Mouse (Mus musculus): ENCODE measurements around the gene Tbc1d32. TPM values are rescaled to one million over a fixed set of nuclear protein-coding genes. Genes with fewer than 3 reads are reported as not detected.

The Tbc1d32 gene
- polyA plus RNA-seq, 1 experiment from 2014 or later: 3.0 TPM

GRCm38 (mm10) chr10:56164411-56164810, 64.1 kb downstream of the Tbc1d32 start:
- 78% methylated on average over 3 of the region's 3 CpGs for WGBS
- ATAC-seq (replicated peaks): no peak

GRCm38 (mm10) chr10:56158748-56159147, 69.7 kb downstream of the Tbc1d32 start:
- H3K4me1 ChIP-seq: no peaks in the 10 kb centered on the region
- H3K9ac ChIP-seq: no peak overlapping the region
- H3K36me3 ChIP-seq (replicated peaks): no peaks in the 10 kb centered on the region
- no peaks in the 10 kb centered on the region for H3K27me3 ChIP-seq (replicated peaks)
- ATAC-seq (replicated peaks): no peak
- H3K9me3 ChIP-seq: no peaks in the 10 kb centered on the region
- WGBS: 22% methylated on average over 2 of the region's 2 CpGs
- no peak overlapping the region for H3K4me2 ChIP-seq
- no peak overlapping the region for H3K27ac ChIP-seq
- no peak overlapping the region for H3K4me3 ChIP-seq

More at GRCm38 (mm10) chr10:56164411-56164810, 64.1 kb downstream of the Tbc1d32 start:
- no peak overlapping the region for H3K4me3 ChIP-seq
- H3K9ac ChIP-seq: no peak overlapping the region
- H3K4me1 ChIP-seq: no peaks in the 10 kb centered on the region
- no peaks in the 10 kb centered on the region for H3K9me3 ChIP-seq
- no peaks in the 10 kb centered on the region for H3K36me3 ChIP-seq (replicated peaks)
- no peaks in the 10 kb centered on the region for H3K27me3 ChIP-seq (replicated peaks)
- no peak overlapping the region for H3K27ac ChIP-seq
- H3K4me2 ChIP-seq: no peak overlapping the region

GRCm38 (mm10) chr10:56158207-56158606, 70.3 kb downstream of the Tbc1d32 start:
- Histone ChIP-seq H3K27ac (no peak overlapping the region), H3K9ac (no peak overlapping the region), H3K36me3 (replicated peaks) (no peaks in the 10 kb centered on the region), H3K27me3 (replicated peaks) (no peaks in the 10 kb centered on the region), H3K9me3 (no peaks in the 10 kb centered on the region), H3K4me3 (no peak overlapping the region), H3K4me1 (no peaks in the 10 kb centered on the region), H3K4me2 (no peak overlapping the region)
- 25% methylated on average over 3 of the region's 3 CpGs for WGBS
- ATAC-seq (replicated peaks): peak; percentile 54; the same call in 1 of the 2 replicates

- no peak overlapping the region for H3K4me3 ChIP-seq
- H3K9me3 ChIP-seq: no peaks in the 10 kb centered on the region
- no peaks in the 10 kb centered on the region for H3K4me1 ChIP-seq
- no peak overlapping the region for H3K9ac ChIP-seq
- H3K36me3 ChIP-seq (replicated peaks): no peaks in the 10 kb centered on the region
- no peaks in the 10 kb centered on the region for H3K27me3 ChIP-seq (replicated peaks)
- ATAC-seq (replicated peaks): no peak
- WGBS: 95% methylated on average over 3 of the region's 3 CpGs
- no peak overlapping the region for H3K27ac ChIP-seq
- H3K4me2 ChIP-seq: no peak overlapping the region
These were observed 71.5 kb downstream of the Tbc1d32 start for GRCm38 (mm10) chr10:56156956-56157355.

- Histone ChIP-seq H3K4me2 (no peak overlapping the region), H3K27me3 (replicated peaks) (no peaks in the 10 kb centered on the region), H3K9me3 (no peaks in the 10 kb centered on the region), H3K36me3 (replicated peaks) (no peaks in the 10 kb centered on the region), H3K4me1 (no peaks in the 10 kb centered on the region), H3K4me3 (no peak overlapping the region), H3K27ac (no peak overlapping the region), H3K9ac (no peak overlapping the region)
- ATAC-seq (replicated peaks): no peak
- 94% methylated on average over 3 of the region's 3 CpGs for WGBS
These were observed 79.6 kb downstream of the Tbc1d32 start for GRCm38 (mm10) chr10:56148920-56149319.

GRCm38 (mm10) chr10:56137191-56137590, 91.3 kb downstream of the Tbc1d32 start:
- no peak overlapping the region for H3K4me2 ChIP-seq
- H3K9ac ChIP-seq: no peak overlapping the region
- H3K27ac ChIP-seq: no peak overlapping the region
- WGBS: 98% methylated on average over 5 of the region's 5 CpGs
- no peaks in the 10 kb centered on the region for H3K9me3 ChIP-seq
- no peak overlapping the region for H3K4me3 ChIP-seq
- no peak for ATAC-seq (replicated peaks)
- no peaks in the 10 kb centered on the region for H3K27me3 ChIP-seq (replicated peaks)
- no peaks in the 10 kb centered on the region for H3K36me3 ChIP-seq (replicated peaks)
- H3K4me1 ChIP-seq: no peaks in the 10 kb centered on the region

GRCm38 (mm10) chr10:56129642-56130041, 98.8 kb downstream of the Tbc1d32 start:
- H3K9ac ChIP-seq: no peak overlapping the region
- WGBS: 84% methylated on average over 2 of the region's 2 CpGs
- H3K36me3 ChIP-seq (replicated peaks): no peaks in the 10 kb centered on the region
- H3K4me3 ChIP-seq: no peak overlapping the region
- H3K9me3 ChIP-seq: no peaks in the 10 kb centered on the region
- no peak overlapping the region for H3K27ac ChIP-seq
- H3K4me1 ChIP-seq: no peaks in the 10 kb centered on the region
- H3K27me3 ChIP-seq (replicated peaks): no peaks in the 10 kb centered on the region
- no peak overlapping the region for H3K4me2 ChIP-seq
- no peak for ATAC-seq (replicated peaks)

GRCm38 (mm10) chr10:56126972-56127371, 101.5 kb downstream of the Tbc1d32 start:
- no peak for ATAC-seq (replicated peaks)
- Histone ChIP-seq H3K9ac (no peak overlapping the region), H3K27me3 (replicated peaks) (no peaks in the 10 kb centered on the region), H3K9me3 (no peaks in the 10 kb centered on the region), H3K27ac (no peak overlapping the region), H3K4me3 (no peak overlapping the region), H3K36me3 (replicated peaks) (no peaks in the 10 kb centered on the region), H3K4me1 (no peaks in the 10 kb centered on the region), H3K4me2 (no peak overlapping the region)
- 84% methylated on average over 1 of the region's 1 CpGs for WGBS

- Histone ChIP-seq H3K36me3 (replicated peaks) (no peaks in the 10 kb centered on the region), H3K4me2 (peak overlapping the region; percentile 78), H3K4me1 (peaks cover 8% of the 10 kb centered on the region), H3K27me3 (replicated peaks) (no peaks in the 10 kb centered on the region), H3K4me3 (peak overlapping the region; percentile 59), H3K9ac (peak overlapping the region; percentile 77), H3K27ac (peak overlapping the region; percentile 94), H3K9me3 (no peaks in the 10 kb centered on the region)
- WGBS: 14% methylated on average over 27 of the region's 27 CpGs
- ATAC-seq (replicated peaks): peak; percentile 89
These were observed 112.8 kb downstream of the Tbc1d32 start for GRCm38 (mm10) chr10:56115636-56116180.

- H3K27me3 ChIP-seq (replicated peaks): no peaks in the 10 kb centered on the region
- no peaks in the 10 kb centered on the region for H3K9me3 ChIP-seq
These were observed 113.4 kb downstream of the Tbc1d32 start for GRCm38 (mm10) chr10:56114951-56115635.

GRCm38 (mm10) chr10:56106996-56107334, 121.5 kb downstream of the Tbc1d32 start:
- peak overlapping the region; percentile 31; the same call in 1 of the 2 replicates for H3K4me2 ChIP-seq
- WGBS: 41% methylated on average over 1 of the region's 1 CpGs
- 0 out of 2 replicates have a peak, but pooled peaks cover 4% of the 10 kb centered on the region for H3K4me1 ChIP-seq
- peak; percentile 30 for ATAC-seq (replicated peaks)
- no peak overlapping the region for H3K9ac ChIP-seq
- H3K27me3 ChIP-seq (replicated peaks): no peaks in the 10 kb centered on the region
- no peak overlapping the region for H3K27ac ChIP-seq
- no peaks in the 10 kb centered on the region for H3K9me3 ChIP-seq
- no peaks in the 10 kb centered on the region for H3K36me3 ChIP-seq (replicated peaks)
- H3K4me3 ChIP-seq: no peak overlapping the region

More at GRCm38 (mm10) chr10:56114951-56115635, 113.4 kb downstream of the Tbc1d32 start:
- under 1% methylated on average over 50 of the region's 50 CpGs for WGBS
- Histone ChIP-seq H3K36me3 (replicated peaks) (no peaks in the 10 kb centered on the region), H3K4me3 (peak overlapping the region; percentile 59), H3K9ac (peak overlapping the region; percentile 77), H3K27ac (peak overlapping the region; percentile 94), H3K4me1 (peaks cover 8% of the 10 kb centered on the region), H3K4me2 (peak overlapping the region; percentile 78)
- ATAC-seq (replicated peaks): peak; percentile 96

- Histone ChIP-seq H3K27ac (no peak within 1 kb of the TSS), H3K4me2 (peak within 1 kb of the TSS; percentile 31; the same call in 1 of the 2 replicates), H3K9ac (no peak within 1 kb of the TSS), H3K4me3 (no peak within 1 kb of the TSS), H3K36me3 (replicated peaks) (no peaks in the 10 kb centered on the region), H3K4me1 (0 out of 2 replicates have a peak, but pooled peaks cover 4% of the 10 kb centered on the region), H3K9me3 (no peaks in the 10 kb centered on the region), H3K27me3 (replicated peaks) (no peaks in the 10 kb centered on the region)
- ATAC-seq (replicated peaks): peak; percentile 71
- WGBS: 27% methylated on average over 18 of the region's 18 CpGs
These were observed 122.0 kb downstream of the Tbc1d32 start, which contains the start of gene Msl3l2 for GRCm38 (mm10) chr10:56106333-56106995. TSS of gene Msl3l2 (plus strand) at chr10:56106917.
